Mouse (Mus musculus) spleen, postnatal 10 days (tissue): ENCODE measurements around the gene Cdca7.

Experiments used
- DNase-seq, 2 experiments: peaks; one replicate each; pipeline ENCODE4 v3.0.0; 2021 to 2022; ENCODE audit warnings: low spot score in 2 of 2

Gene Cdca7

GRCm38 (mm10) chr2:72475797-72476485 lies at the start of gene Cdca7:
TSS of gene Cdca7 (plus strand) at chr2:72476159.
- DNase-seq = peak; percentile 84 to 86

DNA sequence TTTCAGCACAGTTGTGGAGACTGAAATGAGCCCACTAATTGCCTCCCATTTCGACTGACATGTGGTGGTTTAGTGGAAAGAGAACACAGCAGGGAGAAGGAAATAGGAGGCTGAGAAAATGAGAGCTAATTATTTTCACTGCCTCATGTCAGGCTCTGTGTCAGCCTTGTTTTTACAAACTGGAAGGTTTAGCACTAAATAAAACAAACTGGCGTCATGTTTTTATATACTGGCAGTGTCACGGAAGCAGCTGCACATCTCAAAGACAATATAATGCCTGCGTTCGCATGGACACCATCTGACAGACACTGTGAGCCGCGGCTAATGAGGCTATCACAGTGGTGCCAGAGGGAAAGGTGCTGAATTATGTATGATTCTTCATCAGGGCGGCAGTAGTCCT lies 49.2 kb upstream of the Cdca7 start:
- DNase-seq = no peak

GRCm38 (mm10) chr2:72427288-72427687 lies 48.7 kb upstream of the Cdca7 start:
- no peak for DNase-seq

- no peak for DNase-seq
Measured at GRCm38 (mm10) chr2:72438941-72439533, 36.9 kb upstream of the Cdca7 start.

DNA sequence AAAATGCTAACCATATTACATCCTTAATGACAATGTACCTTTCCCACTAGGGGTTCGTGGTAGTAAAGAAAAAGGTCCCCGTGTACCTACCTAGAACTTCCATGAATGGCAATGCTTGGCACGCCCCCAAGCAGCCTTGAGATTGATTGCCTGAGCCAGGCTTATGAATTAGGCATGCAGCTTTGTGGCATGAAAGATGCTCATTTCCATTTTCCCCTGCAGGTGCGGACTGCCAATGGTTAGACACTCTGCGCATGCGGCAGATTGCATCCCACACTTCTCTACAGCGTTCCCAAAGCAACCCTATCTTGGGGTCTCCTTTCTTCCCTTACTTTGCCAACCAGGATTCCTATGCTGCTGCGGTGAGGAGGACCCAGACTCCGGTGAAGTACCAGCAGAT lies 34.9 kb upstream of the Cdca7 start:
- no peak for DNase-seq

DNA sequence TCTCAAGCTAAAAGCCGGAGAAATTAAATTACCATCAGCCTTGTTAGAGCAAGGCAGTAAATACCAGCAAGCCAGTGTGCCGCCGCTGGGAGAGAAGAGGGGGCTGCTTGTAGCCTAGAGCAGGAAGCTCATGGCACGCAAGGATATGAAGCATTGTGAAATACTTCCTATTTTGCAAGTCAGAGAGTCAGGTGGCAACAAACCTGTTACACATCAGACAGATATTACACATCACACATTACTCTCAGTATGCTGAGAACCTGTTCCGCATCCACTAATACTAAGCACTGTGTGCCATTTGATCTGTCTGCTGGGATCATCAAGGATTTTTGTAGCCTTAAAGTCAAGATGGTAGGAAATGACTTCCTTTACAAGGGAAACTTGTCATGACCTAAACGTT lies 33.1 kb upstream of the Cdca7 start:
- DNase-seq = no peak

DNA sequence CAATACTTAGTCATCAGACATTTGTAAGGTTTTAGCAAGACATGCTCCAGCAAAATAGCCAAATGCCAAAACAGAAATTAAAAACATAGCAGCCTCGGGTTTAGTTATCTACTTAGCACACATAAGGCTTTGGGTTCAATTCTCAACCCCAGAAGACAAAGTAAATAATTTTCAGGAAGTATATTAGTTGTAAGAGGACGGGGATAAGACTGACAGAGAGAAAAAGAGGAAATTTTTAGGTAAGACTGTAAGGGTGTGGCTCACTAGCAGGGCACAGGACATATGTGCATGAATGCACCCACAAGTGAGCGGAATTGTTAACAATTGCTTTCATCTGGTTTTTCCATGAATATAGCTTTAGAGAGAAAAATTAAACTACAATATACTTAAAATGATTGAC lies 32.0 kb upstream of the Cdca7 start:
- DNase-seq = no peak

DNA sequence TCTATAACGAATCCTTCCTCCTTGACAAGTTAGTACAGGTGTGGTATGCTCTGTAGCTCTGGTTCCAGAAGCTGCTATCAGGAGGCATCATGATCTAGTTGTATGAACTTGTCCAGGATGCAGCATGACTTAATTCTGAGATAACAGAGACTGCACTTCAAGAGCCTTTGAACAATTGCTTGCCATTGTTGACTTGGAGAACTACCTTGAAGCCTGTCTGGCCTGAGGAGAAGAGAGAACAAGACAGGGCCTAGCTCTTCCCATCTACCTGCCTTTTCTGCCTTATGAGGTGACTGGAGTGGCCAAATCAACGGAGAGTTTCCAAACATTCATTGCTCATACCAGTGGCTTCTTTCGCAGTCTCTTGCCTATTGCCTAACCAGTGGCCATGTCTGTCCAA lies 29.9 kb upstream of the Cdca7 start:
- no peak for DNase-seq

DNA sequence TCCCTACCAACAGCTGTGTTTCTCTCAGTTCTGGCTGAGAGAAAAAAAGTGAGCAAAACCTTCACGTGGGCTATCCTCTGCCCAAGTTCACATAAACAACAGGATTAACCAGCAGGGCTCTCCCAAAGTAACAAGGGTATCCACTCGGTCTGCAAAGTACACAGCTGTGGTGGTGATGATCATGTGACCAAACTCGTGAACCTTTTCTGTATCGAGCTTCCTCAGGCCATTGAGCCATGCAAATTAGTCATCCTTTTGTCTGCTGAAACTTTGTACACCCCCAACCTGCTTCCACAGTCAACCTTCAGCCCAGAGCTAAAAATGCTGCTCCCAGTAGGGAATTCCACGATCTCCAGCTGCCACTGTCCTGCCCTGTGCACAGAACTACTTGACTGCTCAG lies 29.3 kb upstream of the Cdca7 start:
- no peak for DNase-seq

DNA sequence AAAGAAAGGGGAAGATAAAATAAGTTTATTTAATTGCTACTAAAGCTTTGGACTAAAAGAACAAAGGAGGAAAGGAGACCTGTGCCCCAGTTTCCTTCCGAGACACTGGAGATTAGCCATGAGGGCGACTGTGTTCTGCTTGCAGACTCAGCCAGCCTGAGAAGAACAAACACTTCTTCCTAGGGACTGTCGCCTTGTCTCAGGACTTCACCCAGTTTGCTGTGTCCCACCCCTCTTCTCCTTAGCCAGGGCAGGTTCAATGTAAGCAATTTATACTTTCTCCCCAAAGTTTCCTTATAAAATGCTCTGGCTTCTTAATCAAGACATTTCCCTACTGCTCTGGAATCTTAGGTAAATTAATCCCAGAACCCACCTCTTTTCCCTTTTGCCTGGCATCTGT lies 22.4 kb upstream of the Cdca7 start:
- DNase-seq = no peak

GRCm38 (mm10) chr2:72456189-72456588 lies 19.8 kb upstream of the Cdca7 start:
- DNase-seq = no peak

- no peak for DNase-seq
Measured at GRCm38 (mm10) chr2:72464376-72465014, 11.5 kb upstream of the Cdca7 start.

- no peak for DNase-seq
Measured at GRCm38 (mm10) chr2:72467604-72468003, 8.4 kb upstream of the Cdca7 start.

DNA sequence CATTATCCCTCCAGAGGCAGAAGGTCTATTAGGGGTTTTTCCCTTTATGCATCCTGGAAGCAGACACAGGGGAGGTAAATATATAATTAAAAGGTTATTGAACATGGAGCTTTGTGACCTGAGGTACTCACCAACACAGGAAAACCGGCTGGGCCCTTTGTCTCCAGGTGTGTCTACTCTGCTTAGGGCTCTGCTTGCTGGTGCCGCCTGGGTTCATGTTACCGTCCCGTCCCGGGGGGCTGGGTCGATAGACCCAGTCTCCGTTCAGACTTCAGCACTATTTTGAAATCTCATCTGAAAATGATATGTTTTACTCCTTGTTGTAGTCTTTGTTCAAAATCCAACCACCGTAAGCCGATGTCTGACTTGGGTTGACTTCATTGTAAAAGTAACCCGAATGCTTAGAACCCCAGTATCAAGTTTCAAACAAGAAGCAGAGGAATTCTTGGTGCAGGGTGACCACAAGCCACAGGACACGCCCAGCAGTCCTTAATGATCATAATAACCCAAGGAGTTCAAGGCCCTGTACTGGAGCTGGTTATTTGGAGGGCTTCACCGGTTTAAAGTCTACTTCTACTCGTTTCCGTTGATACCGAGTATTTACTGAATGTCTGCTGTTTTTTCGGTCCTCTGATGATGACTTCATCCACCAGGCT lies 4.4 kb upstream of the Cdca7 start:
- no peak for DNase-seq

DNA sequence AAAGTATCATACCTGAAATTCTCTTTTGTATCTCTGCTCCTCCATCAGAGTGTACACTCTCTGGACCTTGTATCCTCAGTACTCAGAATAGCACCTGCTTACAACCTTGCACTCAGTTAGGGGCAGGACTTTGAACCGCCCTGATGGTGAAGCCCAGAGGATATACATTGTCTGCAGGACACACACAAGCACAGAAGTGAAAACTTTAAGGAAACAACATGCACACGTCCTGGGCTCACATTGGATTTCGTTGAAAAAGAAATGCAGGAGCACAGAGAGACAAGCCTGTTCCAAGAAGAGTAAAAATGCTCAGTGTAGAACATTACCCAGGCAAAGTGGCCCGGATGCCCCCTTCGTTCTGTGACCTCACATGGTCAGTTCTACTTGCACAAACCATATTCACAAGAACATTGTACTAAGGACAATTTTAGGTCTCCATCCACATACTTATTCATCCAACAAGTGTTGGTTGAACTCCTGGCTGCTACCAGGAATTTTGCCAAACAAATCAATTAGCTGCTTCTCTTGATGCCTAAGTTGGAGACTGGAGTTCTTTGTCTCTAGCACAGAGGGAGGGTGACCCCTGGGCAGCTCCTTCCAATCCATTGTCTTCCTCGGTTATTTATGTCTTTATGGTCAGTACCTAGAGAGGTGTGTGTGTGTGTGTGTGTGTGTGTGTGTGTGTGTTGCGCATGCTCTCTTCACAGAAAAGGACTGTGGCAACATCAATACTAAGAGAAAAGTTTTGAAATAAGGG lies 1.2 kb upstream of the Cdca7 start:
- DNase-seq = no peak

GRCm38 (mm10) chr2:72475423-72475796 lies 549 bp upstream of the Cdca7 start:
- no peak for DNase-seq

DNA sequence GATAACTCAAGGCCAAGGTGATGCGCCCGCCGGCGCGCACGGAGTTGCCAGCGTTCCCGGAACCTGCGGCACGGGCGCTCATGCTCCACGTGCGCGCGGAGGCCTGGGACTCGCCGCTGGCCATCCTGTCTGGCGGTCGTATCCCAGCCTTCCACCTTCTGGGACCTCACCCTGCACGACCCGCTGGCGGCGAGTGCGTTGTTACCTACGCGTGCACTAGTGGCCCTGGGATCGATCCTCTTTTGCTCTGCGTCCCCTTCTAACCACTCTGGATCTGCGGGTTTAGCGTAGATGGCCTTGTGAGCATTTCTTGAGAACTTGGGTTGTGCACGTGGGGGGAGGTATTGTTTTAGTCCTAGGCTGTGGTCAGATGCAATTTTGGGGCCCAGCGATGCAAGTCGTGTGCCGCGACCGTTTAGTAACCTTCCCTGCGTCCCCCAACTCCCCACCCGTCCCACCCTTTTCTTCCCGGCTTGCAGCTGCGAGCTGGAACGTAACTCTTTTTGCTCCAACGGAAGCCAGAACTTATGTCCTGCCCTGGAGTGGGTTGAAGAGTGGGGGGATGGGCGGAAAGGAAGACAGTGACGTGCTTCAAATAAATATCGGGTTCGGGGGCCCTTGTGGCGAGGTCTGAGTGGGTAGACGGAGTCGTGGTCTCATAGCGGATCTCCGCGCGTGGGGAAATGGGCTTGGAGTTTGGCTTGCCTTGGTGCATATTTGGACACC lies 690 bp downstream of the Cdca7 start:
- DNase-seq = peak; percentile 40 to 49

GRCm38 (mm10) chr2:72477221-72477620 lies 1.3 kb downstream of the Cdca7 start:
- DNase-seq = peak in 1 of 2 experiments; percentile 14

DNA sequence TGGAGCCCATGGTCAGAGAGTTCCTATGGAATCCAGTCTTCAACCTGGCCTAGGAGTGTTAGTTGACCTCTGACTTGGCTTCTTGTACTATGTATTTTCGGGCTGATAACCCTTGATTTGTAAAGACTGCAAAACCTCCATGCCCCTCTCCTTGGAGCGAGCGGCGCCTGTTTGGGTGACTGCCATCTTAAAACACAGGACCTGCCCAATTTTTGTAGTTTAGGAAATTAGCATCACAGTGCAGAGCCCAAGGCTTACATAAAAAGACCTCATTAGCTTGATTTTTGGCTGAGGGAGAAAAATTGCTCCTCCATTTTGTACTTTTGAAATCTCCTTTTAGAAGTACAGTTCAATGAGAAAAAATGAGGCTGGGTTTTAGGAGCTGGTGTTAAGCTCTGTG lies 2.2 kb downstream of the Cdca7 start:
- DNase-seq = no peak

DNA sequence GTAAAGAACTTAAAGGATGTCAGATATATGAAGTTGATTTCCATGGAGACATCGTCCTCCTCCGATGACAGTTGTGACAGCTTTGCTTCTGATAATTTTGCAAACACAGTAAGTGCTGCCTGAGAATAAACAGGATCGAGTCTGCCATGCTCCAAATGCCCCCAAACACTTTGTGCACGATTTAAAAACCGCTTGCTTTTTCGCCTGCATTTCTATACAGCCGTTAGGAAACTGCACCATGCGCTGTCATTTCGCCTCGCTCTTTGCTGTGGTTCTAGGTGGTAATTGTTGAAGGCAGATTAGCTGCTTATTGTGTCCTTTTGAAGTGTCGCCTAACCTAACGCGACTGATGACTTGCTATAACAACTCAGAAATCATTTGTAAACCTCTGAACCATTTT lies 3.0 kb downstream of the Cdca7 start:
- DNase-seq = no peak

GRCm38 (mm10) chr2:72479818-72480217 lies 3.9 kb downstream of the Cdca7 start:
- DNase-seq = peak in 1 of 2 experiments; percentile 34
